Mouse (Mus musculus) T-cell, adult 66 days (primary cell): ENCODE measurements around the gene Rpl10. TPM values are rescaled to one million over a fixed set of nuclear protein-coding genes. Genes with fewer than 3 reads are reported as not detected.

Experiments used
- total RNA-seq, 2 experiments: library from RNA; stranded (reverse); gene quantifications; 3 replicates in 1 of 2; 4 replicates in 1 of 2; pipeline ENCODE4 v1.2.4; 2023

The Rpl10 gene
- total RNA-seq, result 100 to 1,000 TPM; 634 to 720 TPM

GRCm38 (mm10) chrX:74270062-74270901 lies at the start of gene Rpl10:
Rpl10 (plus strand) TSS chrX:74270812.

GRCm38 (mm10) chrX:74249615-74250014 lies 21.0 kb upstream of the Rpl10 start, which contains the start of gene Flna:
Flna (minus strand) TSS chrX:74249820.

GRCm38 (mm10) chrX:74254153-74254887 lies 16.3 kb upstream of the Rpl10 start, which contains the start of gene Emd:
Emd (plus strand) TSS chrX:74254687.

GRCm38 (mm10) chrX:74281732-74282394 lies 11.3 kb downstream of the Rpl10 start, which contains the start of the genes Taz and Dnase1l1:
Taz (plus strand) TSS chrX:74281912.
Dnase1l1 (minus strand) TSS chrX:74282337.

GRCm38 (mm10) chrX:74296538-74297448 lies 26.2 kb downstream of the Rpl10 start, which contains the start of gene Atp6ap1:
Atp6ap1 (plus strand) TSS chrX:74297097.

GRCm38 (mm10) chrX:74304867-74305700 lies 34.5 kb downstream of the Rpl10 start, which contains the start of gene Gdi1:
Gdi1 (plus strand) TSS chrX:74304998.

GRCm38 (mm10) chrX:74312540-74313464 lies 42.2 kb downstream of the Rpl10 start, which contains the start of gene Fam50a:
Fam50a (plus strand) TSS chrX:74313033.

Other genes starting within 250 kb of the Rpl10 start
- gene Irak1, start 246.9 kb upstream of the Rpl10 start, total RNA-seq, result 100 to 1,000 TPM; 128 to 146 TPM
- not detected for gene Opn1mw, start 143.3 kb upstream of the Rpl10 start, total RNA-seq
- 10 to 100 TPM; 52.2 to 53.0 TPM for gene Mecp2, start 135.4 kb upstream of the Rpl10 start, total RNA-seq
- not detected for gene Tex28, start 103.0 kb upstream of the Rpl10 start, total RNA-seq
- gene Tktl1, start 93.6 kb upstream of the Rpl10 start, total RNA-seq, result 1 to 10 TPM in 1 of 2 experiments, under 1 TPM in 1; 0.30 to 2.2 TPM
- gene Flna, start 21.0 kb upstream of the Rpl10 start, total RNA-seq, result 100 to 1,000 TPM; 663 to 672 TPM
- 10 to 100 TPM; 64.3 to 65.0 TPM for gene Emd, start 16.1 kb upstream of the Rpl10 start, total RNA-seq
- gene Taz, start 11.1 kb downstream of the Rpl10 start, total RNA-seq, result 10 to 100 TPM; 64.9 to 73.4 TPM
- 10 to 100 TPM; 10.7 to 13.7 TPM for gene Dnase1l1, start 11.5 kb downstream of the Rpl10 start, total RNA-seq
- gene Atp6ap1, start 26.3 kb downstream of the Rpl10 start, total RNA-seq, result 10 to 100 TPM; 89.1 to 92.3 TPM
- gene Gdi1, start 34.2 kb downstream of the Rpl10 start, total RNA-seq, result 100 to 1,000 TPM; 194 to 226 TPM
- 10 to 100 TPM; 56.6 to 62.8 TPM for gene Fam50a, start 42.2 kb downstream of the Rpl10 start, total RNA-seq
- 10 to 100 TPM in 1 of 2 experiments, 1 to 10 TPM in 1; 9.4 to 12.8 TPM for gene Plxna3, start 58.3 kb downstream of the Rpl10 start, total RNA-seq
- gene Lage3, start 82.8 kb downstream of the Rpl10 start, total RNA-seq, result 10 to 100 TPM; 24.0 to 30.7 TPM
- gene Ubl4a, start 102.4 kb downstream of the Rpl10 start, total RNA-seq, result 10 to 100 TPM; 29.1 to 33.7 TPM
- 10 to 100 TPM; 16.9 to 19.6 TPM for gene Slc10a3, start 102.5 kb downstream of the Rpl10 start, total RNA-seq
- gene Fam3a, start 122.5 kb downstream of the Rpl10 start, total RNA-seq, result 10 to 100 TPM; 19.0 to 24.6 TPM
- 10 to 100 TPM; 46.0 to 58.1 TPM for gene Ikbkg, start 122.5 kb downstream of the Rpl10 start, total RNA-seq
- 10 to 100 TPM; 28.3 to 30.1 TPM for gene G6pdx, start 158.4 kb downstream of the Rpl10 start, total RNA-seq
- not detected for gene Gm6880, start 210.6 kb downstream of the Rpl10 start, total RNA-seq